Mouse (Mus musculus) lung, adult 2 months (tissue): ENCODE measurements around the gene Sh3bp1. TPM values are rescaled to one million over a fixed set of nuclear protein-coding genes. Genes with fewer than 3 reads are reported as not detected.

Source experiments
- DNase-seq: peaks from one replicate; pipeline ENCODE4 v3.0.0; 2022
- H3K4me1 ChIP-seq: fragments of 200-500 bp; 2 replicates; pipeline ENCODE4 v1.6.1; 2011; ENCODE audit warnings: low read length; ENCODE audit not compliant: control insufficient read depth, insufficient read depth
- H3K4me3 ChIP-seq: fragments of 200-500 bp; replicated peaks from 2 replicates; pipeline ENCODE3; 2011; ENCODE audit warnings: low read depth, mild to moderate bottlenecking, control low read depth, low read length; ENCODE audit errors: extremely low read depth
- CTCF ChIP-seq: fragments of 200-500 bp; IDR thresholded peaks from 2 replicates; pipeline ENCODE4 v1.5.1; 2011; ENCODE audit warnings: mild to moderate bottlenecking, low read length, control low read depth; ENCODE audit not compliant: insufficient read depth
- POLR2A ChIP-seq: fragments of 200-500 bp; IDR thresholded peaks from 2 replicates; pipeline ENCODE4 v1.6.1; 2011; ENCODE audit warnings: low read depth, mild to moderate bottlenecking, control low read depth, low read length, borderline replicate concordance; ENCODE audit errors: extremely low read depth
- WGBS: fragments of 180-500 bp; shearing (Covaris S2); methylation state at CpG from one replicate; pipeline ENCODE4 v1.1.7; 2018; 5-methylcytosine and 5-hydroxymethylcytosine counted together
- polyA plus RNA-seq: library from polyadenylated mRNA; depleted of rRNA; stranded (reverse); fragments of >200 nt; gene quantifications from 2 replicates; pipeline ENCODE4 v1.2.3, GENCODE M21; 2012

Gene Sh3bp1
- polyA plus RNA-seq, 1 experiment, result 92.6 TPM

DNA sequence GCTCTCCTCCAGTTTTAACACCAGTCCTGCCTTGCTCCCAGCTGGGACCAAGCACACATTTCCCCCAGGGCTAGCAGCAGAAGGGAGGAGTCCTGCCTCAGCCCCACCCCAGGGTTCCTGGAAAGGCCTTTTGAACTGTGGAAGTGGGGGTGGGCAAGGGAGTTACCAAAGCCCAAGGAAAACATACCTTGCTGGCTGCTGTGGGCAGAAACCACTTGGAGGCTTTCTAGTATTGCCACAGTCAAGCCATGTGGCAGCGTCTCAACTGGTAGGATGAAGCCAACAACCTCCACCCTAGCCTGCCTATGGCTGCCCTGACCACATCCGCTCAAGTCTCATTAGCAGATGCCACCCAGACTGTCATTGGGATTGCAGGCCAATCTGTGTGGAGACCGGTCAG, 3.4 kb upstream of the Sh3bp1 start:
- Histone ChIP-seq H3K4me1 (peaks cover 7% of the 10 kb centered on the region), H3K4me3 (no peak overlapping the region)
- peak; percentile 9; the same call in 1 of the 2 replicates for TF ChIP-seq POLR2A
- no peak for TF ChIP-seq CTCF
- DNase-seq, result no peak
- WGBS, result 74% methylated on average over 3 of the region's 3 CpGs

DNA sequence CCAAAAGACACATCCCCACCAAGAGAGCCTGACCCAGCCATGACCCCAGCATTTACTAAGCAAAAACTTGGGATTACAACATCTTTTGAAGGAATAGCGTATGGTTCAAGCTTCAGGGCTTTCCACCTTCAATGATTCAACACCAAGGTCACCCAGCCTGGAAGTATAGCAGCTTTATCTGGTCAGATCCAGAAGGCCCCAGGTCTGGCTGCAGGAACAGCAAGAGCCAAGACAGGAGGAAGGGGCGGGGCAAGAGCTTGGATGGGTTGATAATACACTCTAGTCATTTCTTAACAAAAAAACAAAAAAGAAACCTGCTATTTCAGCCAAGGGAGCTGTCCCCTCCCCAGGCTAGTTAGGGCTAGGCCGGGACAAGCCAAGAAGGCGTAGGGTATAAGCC, 2.1 kb upstream of the Sh3bp1 start:
- peaks cover 7% of the 10 kb centered on the region for H3K4me1 ChIP-seq
- no peak for DNase-seq
- TF ChIP-seq POLR2A, result no peak
- no peak for TF ChIP-seq CTCF
- WGBS, result 79% methylated on average over 4 of the region's 4 CpGs
- no peak overlapping the region for H3K4me3 ChIP-seq

DNA sequence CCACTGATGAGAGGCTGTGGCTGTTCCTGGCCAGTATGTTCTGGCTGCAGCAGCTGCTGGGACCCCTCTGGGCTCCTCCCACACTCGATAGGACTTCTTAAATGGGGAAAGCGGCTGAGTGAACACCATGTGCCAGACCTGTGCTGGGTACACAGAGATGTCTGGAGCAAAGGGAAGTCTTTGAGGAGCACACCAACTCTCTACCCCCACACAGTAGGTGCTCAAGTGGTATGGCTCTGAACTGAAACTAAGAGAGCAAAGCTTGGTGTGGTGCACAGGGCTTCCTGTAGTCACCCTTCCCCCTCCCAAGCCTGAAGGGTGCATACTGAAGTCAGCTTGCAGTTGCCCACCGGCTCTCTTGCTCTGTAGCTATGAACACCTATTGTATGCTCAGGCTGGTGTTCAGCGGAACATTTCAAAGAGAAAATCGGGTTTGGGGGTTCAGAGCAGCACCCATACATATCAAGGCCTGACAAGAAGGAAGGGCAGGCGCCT, 1.0 kb upstream of the Sh3bp1 start:
- WGBS, result 57% methylated on average over 6 of the region's 6 CpGs
- Histone ChIP-seq H3K4me3 (no peak overlapping the region), H3K4me1 (peaks cover 10% of the 10 kb centered on the region)
- TF ChIP-seq CTCF (no peak), POLR2A (no peak)
- no peak for DNase-seq

DNA sequence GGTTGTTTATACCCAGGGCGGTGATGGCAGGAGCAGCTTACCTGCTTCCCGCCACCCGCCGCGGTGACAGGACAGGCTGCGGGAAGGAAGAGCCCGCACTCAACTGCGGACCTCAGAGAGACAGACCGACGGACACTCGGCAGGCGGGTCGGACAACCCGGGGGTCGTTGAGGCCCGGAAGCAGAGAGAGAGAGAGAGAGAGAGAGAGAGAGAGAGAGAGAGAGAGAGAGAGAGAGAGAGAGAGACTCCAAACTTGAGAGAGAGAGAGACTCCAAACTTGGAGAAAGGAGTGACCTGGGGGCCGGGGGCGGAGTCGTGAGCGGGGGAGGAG, 194 bp upstream of the Sh3bp1 start, which contains the start of gene Gm49510:
TSS of gene Gm49510 (plus strand) at position 259 of the 331 bp plus-strand sequence.
- H3K4me1 ChIP-seq, result peaks cover 11% of the 10 kb centered on the region

DNA sequence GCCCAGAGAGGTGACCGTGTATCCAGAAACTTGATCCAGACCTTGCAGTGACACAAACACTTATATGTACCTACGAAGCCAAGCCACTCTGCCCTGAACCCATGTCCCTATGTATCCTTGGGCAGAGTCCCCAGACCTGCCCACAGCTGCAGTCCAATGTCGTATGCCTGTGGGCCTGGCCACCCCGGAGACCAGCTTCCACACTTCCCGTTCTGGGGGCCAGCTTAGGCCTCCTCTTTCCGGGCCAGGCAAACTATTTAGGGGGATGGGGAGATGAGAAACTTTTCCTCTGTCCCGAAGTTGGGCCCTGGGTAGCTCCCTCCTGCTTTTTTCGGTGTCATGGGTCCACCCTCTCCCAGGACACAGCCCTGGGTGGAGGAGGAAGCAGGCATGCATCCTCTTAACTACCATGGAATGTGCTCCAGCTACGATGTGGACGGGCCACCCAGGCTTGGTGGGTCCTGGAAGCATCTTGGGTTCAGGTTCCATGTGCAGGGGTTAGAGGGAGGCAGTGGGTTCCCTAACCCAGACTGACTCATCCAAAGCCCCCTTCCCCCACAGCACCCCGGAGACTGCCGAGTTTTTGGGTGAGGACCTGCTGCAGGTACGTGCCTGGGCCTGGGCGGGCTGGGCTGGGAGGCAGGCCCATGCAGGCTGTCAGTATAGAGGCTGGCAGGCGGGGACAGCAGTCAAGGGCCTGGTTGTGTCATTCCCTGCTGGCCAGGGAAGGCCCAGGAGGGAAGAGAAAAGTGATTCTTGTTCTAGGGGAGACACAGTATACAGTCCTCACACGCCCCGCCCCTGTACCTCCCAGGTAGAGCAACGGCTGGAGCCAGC, 1.2 kb downstream of the Sh3bp1 start:
- WGBS, result 26% methylated on average over 18 of the region's 18 CpGs
- peak; percentile 34 for DNase-seq
- H3K4me3 ChIP-seq, result peak overlapping the region; percentile 43
- peaks cover 7% of the 10 kb centered on the region for H3K4me1 ChIP-seq
- TF ChIP-seq POLR2A (no peak), CTCF (no peak)

More for the DNA sequence above, 194 bp upstream of the Sh3bp1 start, which contains the start of gene Gm49510:
- TF ChIP-seq POLR2A, result no peak
- no peak for TF ChIP-seq CTCF
- no peak for DNase-seq
- H3K4me3 ChIP-seq, result peak within 1 kb of the TSS; percentile 85
- WGBS, result 4% methylated on average over 20 of the region's 20 CpGs

DNA sequence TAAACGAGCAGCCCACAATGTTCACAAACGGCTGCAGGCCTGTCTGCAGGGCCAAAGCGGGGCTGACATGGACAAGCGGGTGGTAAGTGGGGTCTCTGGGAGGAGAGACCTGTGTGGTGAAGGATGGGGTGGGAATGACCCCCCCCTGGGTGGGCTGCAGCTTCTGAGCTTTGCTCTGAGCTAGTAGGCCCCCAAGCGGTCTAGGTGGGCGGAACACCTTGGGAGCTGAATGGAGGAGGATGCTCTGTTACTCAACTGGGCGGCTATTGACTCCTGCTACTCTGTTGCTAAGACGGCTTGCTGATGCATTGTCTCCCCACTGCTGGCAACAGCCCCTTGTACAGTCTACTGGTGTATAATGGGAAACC, 1.8 kb downstream of the Sh3bp1 start:
- TF ChIP-seq CTCF (no peak), POLR2A (no peak)
- 67% methylated on average over 8 of the region's 8 CpGs for WGBS
- H3K4me1 ChIP-seq, result peaks cover 5% of the 10 kb centered on the region
- H3K4me3 ChIP-seq, result no peak overlapping the region
- no peak for DNase-seq

DNA sequence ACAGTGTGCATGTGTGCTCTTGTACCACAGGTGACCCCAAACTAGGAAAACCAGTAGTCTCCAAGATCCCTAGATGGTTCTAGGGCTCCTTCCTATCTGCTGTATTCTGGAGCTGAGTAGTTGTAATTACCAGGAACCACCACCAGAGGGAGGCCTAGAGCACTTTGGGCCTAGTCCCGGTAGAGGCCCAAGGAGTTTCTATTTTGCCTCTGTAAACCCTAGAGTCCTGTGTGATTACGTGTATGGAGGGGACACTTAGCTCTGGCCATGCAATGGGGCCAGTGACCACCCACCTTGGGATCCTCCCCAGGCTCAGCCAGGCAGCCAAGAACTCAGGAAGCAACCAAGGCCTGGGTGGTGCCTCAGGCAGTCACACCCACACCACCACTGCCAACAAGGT, 3.7 kb downstream of the Sh3bp1 start:
- WGBS, result 4% methylated on average over 2 of the region's 2 CpGs
- Histone ChIP-seq H3K4me3 (no peak overlapping the region), H3K4me1 (peaks cover 3% of the 10 kb centered on the region)
- TF ChIP-seq CTCF (peak; percentile 86), POLR2A (no peak)
- DNase-seq, result peak; percentile 79

DNA sequence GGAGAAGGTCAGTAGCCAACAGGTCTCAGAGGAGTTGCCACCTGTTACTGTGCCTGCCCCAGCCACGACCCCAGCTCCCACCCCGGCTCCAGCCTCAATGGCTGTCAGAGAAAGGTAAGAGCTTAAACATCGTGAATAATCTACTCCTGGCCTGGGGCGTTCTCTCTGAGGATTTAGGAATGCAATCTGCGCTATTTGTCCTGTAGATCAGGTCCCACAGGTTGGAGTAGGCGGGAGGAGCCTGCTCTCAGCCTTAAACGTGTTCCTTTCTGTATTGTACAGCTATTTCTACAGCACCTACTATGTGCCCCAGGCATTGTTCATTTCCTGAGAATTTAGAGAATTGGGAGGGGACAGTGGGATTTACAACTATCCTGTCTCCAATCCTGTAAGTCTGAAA, 8.8 kb downstream of the Sh3bp1 start:
- WGBS, result 81% methylated on average over 7 of the region's 7 CpGs
- peaks cover 2% of the 10 kb centered on the region for H3K4me1 ChIP-seq
- TF ChIP-seq CTCF (no peak), POLR2A (no peak)
- no peak overlapping the region for H3K4me3 ChIP-seq
- no peak for DNase-seq

DNA sequence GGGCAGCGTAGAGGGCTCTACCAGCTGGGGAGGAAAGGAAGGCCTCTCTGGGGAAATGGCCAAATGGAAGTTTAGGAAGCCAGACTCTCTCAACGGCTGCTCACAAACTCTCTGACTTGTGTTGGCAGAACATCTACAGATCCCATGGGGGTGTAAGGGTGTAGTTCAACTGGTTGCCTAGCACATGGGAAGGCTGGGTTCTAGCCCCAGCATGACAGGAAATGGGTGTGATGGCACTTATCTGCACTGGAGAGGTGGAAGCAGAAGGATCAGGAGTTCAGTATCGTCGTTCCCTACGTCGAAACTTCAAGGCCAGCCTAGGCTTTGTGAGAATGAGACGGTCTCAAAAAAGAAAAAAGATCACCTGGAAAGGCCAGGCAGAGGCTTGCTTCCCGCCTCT, 9.4 kb downstream of the Sh3bp1 start:
- WGBS, result 67% methylated on average over 8 of the region's 8 CpGs
- DNase-seq, result no peak
- no peak for TF ChIP-seq CTCF
- TF ChIP-seq POLR2A, result no peak

DNA sequence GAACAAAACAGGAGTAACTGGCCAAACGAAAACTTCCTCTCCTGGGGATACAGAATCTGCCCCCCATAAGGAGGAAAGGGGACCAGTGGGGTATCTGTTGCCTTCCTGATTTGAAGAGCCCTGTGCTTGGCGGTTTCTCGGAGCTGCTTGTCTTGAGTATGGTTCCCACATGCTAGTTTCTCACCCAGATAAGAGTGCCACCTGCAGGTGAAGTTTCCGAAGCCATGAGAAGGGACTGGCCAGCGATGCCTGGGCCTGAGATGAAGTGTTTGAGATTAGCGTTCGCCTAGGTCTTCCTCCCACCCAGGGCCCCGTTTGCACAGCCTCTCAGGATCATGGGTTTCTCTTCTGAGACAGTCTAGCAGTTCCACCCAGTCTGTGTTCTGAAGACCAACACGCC, 12.5 kb downstream of the Sh3bp1 start:
- TF ChIP-seq CTCF (peak; percentile 32; the same call in 1 of the 2 replicates), POLR2A (no peak)
- Histone ChIP-seq H3K4me3 (no peak overlapping the region), H3K4me1 (no peaks in the 10 kb centered on the region; the same call in 1 of the 2 replicates)
- WGBS, result 38% methylated on average over 9 of the region's 9 CpGs
- no peak for DNase-seq

More for the DNA sequence above, 9.4 kb downstream of the Sh3bp1 start:
- H3K4me1 ChIP-seq, result no peaks in the 10 kb centered on the region
- H3K4me3 ChIP-seq, result no peak overlapping the region
